Mouse (Mus musculus) activated CD4-positive, CD25-positive, alpha-beta regulatory T cell (primary cell): ENCODE data around the gene Pex14. TPM values are rescaled to one million over a fixed set of nuclear protein-coding genes. Genes with fewer than 3 reads are reported as not detected.

Source experiments
- polyA plus RNA-seq, 2 experiments: library from polyadenylated mRNA; unstranded; fragments of 100-300 nt; shearing (Covaris generic); gene quantifications; one replicate each; pipeline ENCODE4 v1.2.1; 2017

The Pex14 gene
- polyA plus RNA-seq = 10 to 100 TPM; 24.2 to 29.7 TPM

GRCm38 (mm10) chr4:149099369-149100017 is at the start of gene Pex14:
Gene Pex14, minus strand, starts transcription at chr4:149099876.

GRCm38 (mm10) chr4:149136982-149137770 is 37.5 kb upstream of the Pex14 start, which contains the start of gene Cenps:
Gene Cenps, minus strand, starts transcription at chr4:149137629.

GRCm38 (mm10) chr4:149126663-149127062 is 27.0 kb upstream of the Pex14 start, which contains the start of gene Cort:
Gene Cort, minus strand, starts transcription at chr4:149126763.

GRCm38 (mm10) chr4:149103875-149104561 is 4.3 kb upstream of the Pex14 start, which contains the start of gene Dffa:
Gene Dffa, plus strand, starts transcription at chr4:149104146.

Other genes with a start within 250 kb of the Pex14 start
- gene Dffa, start 4.3 kb upstream of the Pex14 start, polyA plus RNA-seq = 10 to 100 TPM; 33.3 to 34.9 TPM
- not detected for gene Cort, start 26.9 kb upstream of the Pex14 start, polyA plus RNA-seq
- gene Cenps, start 37.8 kb upstream of the Pex14 start, polyA plus RNA-seq = 1 to 10 TPM; 7.2 to 9.6 TPM
- gene Pgd, start 66.9 kb upstream of the Pex14 start, polyA plus RNA-seq = 10 to 100 TPM; 69.3 to 78.5 TPM
- 10 to 100 TPM; 20.1 to 28.2 TPM for gene Kif1b, start 207.8 kb upstream of the Pex14 start, polyA plus RNA-seq